Mouse (Mus musculus): Measurements from ENCODE around the gene Zbtb42.

Gene Zbtb42

GRCm38 (mm10) chr12:112661851-112662250, 16.8 kb upstream of the Zbtb42 start:
- DNase-seq = no peak

- DNase-seq = no peak
Measured at GRCm38 (mm10) chr12:112663303-112663702, 15.3 kb upstream of the Zbtb42 start.

GRCm38 (mm10) chr12:112663716-112664115, 14.9 kb upstream of the Zbtb42 start:
- no peak for DNase-seq

- DNase-seq = no peak
Measured at GRCm38 (mm10) chr12:112664124-112664523, 14.5 kb upstream of the Zbtb42 start.

GRCm38 (mm10) chr12:112664656-112665055, 14.0 kb upstream of the Zbtb42 start:
- DNase-seq = no peak

- peak; percentile 83 for DNase-seq
Measured at GRCm38 (mm10) chr12:112665445-112665844, 13.2 kb upstream of the Zbtb42 start.

GRCm38 (mm10) chr12:112665881-112666544, 12.6 kb upstream of the Zbtb42 start:
- DNase-seq = no peak

GRCm38 (mm10) chr12:112667619-112668297, 10.9 kb upstream of the Zbtb42 start:
- DNase-seq = no peak

GRCm38 (mm10) chr12:112670718-112671393, 7.8 kb upstream of the Zbtb42 start:
- DNase-seq = no peak

- DNase-seq = no peak
Measured at GRCm38 (mm10) chr12:112671891-112672290, 6.7 kb upstream of the Zbtb42 start.

GRCm38 (mm10) chr12:112672744-112673575, 5.7 kb upstream of the Zbtb42 start:
- DNase-seq = no peak

- no peak for DNase-seq
Measured at GRCm38 (mm10) chr12:112673576-112674091, 5.0 kb upstream of the Zbtb42 start.

- DNase-seq = peak; percentile 55
Measured at GRCm38 (mm10) chr12:112674132-112675011, 4.3 kb upstream of the Zbtb42 start, which contains the start of gene Akt1. Gene Akt1 (minus strand): TSS chr12:112674884.

GRCm38 (mm10) chr12:112675245-112676035, 3.2 kb upstream of the Zbtb42 start:
- DNase-seq = peak; percentile 82

- no peak for DNase-seq
Measured at GRCm38 (mm10) chr12:112677076-112677475, 1.6 kb upstream of the Zbtb42 start.

GRCm38 (mm10) chr12:112677943-112678554, 579 bp upstream of the Zbtb42 start:
- no peak for DNase-seq

GRCm38 (mm10) chr12:112679027-112679996, 684 bp downstream of the Zbtb42 start:
- DNase-seq = no peak

GRCm38 (mm10) chr12:112683351-112683750, 4.7 kb downstream of the Zbtb42 start:
- DNase-seq = peak; percentile 51

- no peak for DNase-seq
Measured at GRCm38 (mm10) chr12:112688458-112688857, 9.8 kb downstream of the Zbtb42 start.

Measured in right cerebral cortex, adult 18-20 months (tissue).